In the genomic region with DNA sequence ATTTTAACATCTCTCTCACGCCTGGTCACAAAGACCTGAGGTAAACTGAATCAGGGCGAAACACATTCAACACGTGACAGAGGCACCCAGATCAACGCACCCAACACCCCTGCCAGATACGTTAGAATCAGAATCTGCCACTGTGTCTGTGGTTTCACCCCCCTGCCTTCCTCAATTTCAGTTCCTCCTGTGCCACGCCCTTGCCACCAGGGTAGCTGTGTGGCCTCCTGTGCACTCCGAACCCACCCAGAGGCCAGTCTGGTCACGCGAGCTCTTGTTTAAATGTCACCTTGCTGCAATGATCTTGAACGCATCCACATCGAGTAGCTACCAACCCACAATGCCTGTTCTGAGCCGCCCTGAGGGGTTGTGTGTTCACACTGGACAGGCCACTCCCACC, we compare ENCODE assay signal across 19 mouse cellular contexts. TPM values are rescaled to one million over a fixed set of nuclear protein-coding genes. Genes with fewer than 3 reads are reported as not detected.
DNase-seq lines count a peak whose midpoint lies in the region; ATAC-seq and TF ChIP-seq lines count a peak whose summit lies in the region.
"Had no signal": no experiment of that assay in that cellular context is flagged by ENCODE, and none has a peak within 500 bp of the region (broad histone marks: within the 10 kb centered on the region; RNA-seq: fewer than 3 reads in every experiment).

No protein-coding gene starts in this region.

- H3K4me3 ChIP-seq in lung, adult 2 months (replicated peaks; ENCODE audit: extremely low read depth, low read depth, low read length) = no peak overlapping the region
- H3K4me3 ChIP-seq: heart, embryonic 10.5 days; left cerebral cortex, adult 2 months; liver, embryonic 15.5 days; midbrain, embryonic 10.5 days had no signal

- WGBS in lung, adult 2 months = 72% methylated on average over 12 of the region's 12 CpGs

- peak; percentile 20 to 67; a peak in 2 of 4 replicates for ATAC-seq in hematopoietic stem cell, adult 5-6 weeks (replicated peaks in 1 of 2; ENCODE audit: insufficient read depth in 1 of 2, low FRiP score in 2 of 2, low TSS enrichment in 1 of 2, low read depth in 1 of 2, poor library complexity in 2 of 2, severe bottlenecking in 2 of 2)
- peak; percentile 38; the same call in 1 of the 2 replicates for ATAC-seq in megakaryocyte-erythroid progenitor cell, adult 5-6 weeks (replicated peaks; ENCODE audit: low FRiP score, low TSS enrichment, poor library complexity, severe bottlenecking)
- ATAC-seq: CD4-positive, CD25-positive, alpha-beta regulatory T cell, adult 4 months; hindbrain, postnatal 0 days had no signal

- no peaks in the 10 kb centered on the region for H3K27me3 ChIP-seq in splenic B cell, adult 2 months (ENCODE audit: control insufficient read depth, insufficient read depth, low read length, poor library complexity, severe bottlenecking)
- H3K27me3 ChIP-seq: liver, embryonic 15.5 days had no signal

- TF ChIP-seq CTCF in lung, adult 2 months (IDR thresholded peaks at IDR 0.05; ENCODE audit: insufficient read depth, low read length) = no peak

- peak; percentile 36 for DNase-seq in lung, postnatal 25 days (ENCODE audit: low spot score)
- no peak for DNase-seq in lung, adult 2 months
- peak; percentile 69 for DNase-seq in splenic B cell, adult 2 months (ENCODE audit: low read depth, low spot score)
- DNase-seq in ovary, postnatal 36 days (ENCODE audit: low spot score) = no peak
- no peak for DNase-seq in cerebellum, postnatal 4 days (ENCODE audit: low spot score in 2 of 2)
- DNase-seq: cerebellum, adult 9-10 months; embryo, embryonic 11 days; gastrocnemius, postnatal 14 days; kidney, adult 18-20 months; kidney, postnatal 10 days had no signal

- H3K36me3 ChIP-seq in splenic B cell, adult 2 months (ENCODE audit: control insufficient read depth, insufficient read depth, low read length, poor library complexity, severe bottlenecking) = no peaks in the 10 kb centered on the region
- H3K36me3 ChIP-seq: G1E; heart, embryonic 10.5 days; liver, embryonic 15.5 days; midbrain, embryonic 10.5 days had no signal

- peaks cover 2% of the 10 kb centered on the region; the same call in 1 of the 2 replicates for H3K4me1 ChIP-seq in lung, adult 2 months (ENCODE audit: control insufficient read depth, insufficient read depth, low read length)
- H3K4me1 ChIP-seq: liver, embryonic 15.5 days had no signal

- no peak for TF ChIP-seq POLR2A in lung, adult 2 months (IDR thresholded peaks at IDR 0.05; ENCODE audit: borderline replicate concordance, extremely low read depth, low read depth, low read length)

RNA-seq across cellular contexts. Expression of gene Grk3, which starts 43.3 kb away (rescaled TPM):
- polyA plus RNA-seq in lung, adult 2 months (2012; rRNA removed) = 20.2 and 33.0 TPM in 2 replicates
- total RNA-seq in hematopoietic stem cell, adult 5-6 weeks (2017) = 28.2 and 31.4 TPM in 2 replicates
- total RNA-seq in megakaryocyte-erythroid progenitor cell, adult 5-6 weeks (2014; fragmentation: Nextera tagmentation) = 9.7 and 25.0 TPM in 2 replicates
- 11.7 and 18.7 TPM in 2 replicates for total RNA-seq in megakaryocyte-erythroid progenitor cell, adult 5-6 weeks (2017)
- polyA plus RNA-seq: G1E had no signal

Comparison
In these comparisons a context has a peak if more than half of its experiments do, and no peak if none do; other contexts are left out.
1. DNase-seq: peak in lung, postnatal 25 days (single experiment) and splenic B cell, adult 2 months (single experiment); none in lung, adult 2 months (single experiment), ovary, postnatal 36 days (single experiment) and cerebellum, postnatal 4 days (0 of 2).